Comparison of ENCODE assay signal across 18 mouse cellular contexts in the genomic region with DNA sequence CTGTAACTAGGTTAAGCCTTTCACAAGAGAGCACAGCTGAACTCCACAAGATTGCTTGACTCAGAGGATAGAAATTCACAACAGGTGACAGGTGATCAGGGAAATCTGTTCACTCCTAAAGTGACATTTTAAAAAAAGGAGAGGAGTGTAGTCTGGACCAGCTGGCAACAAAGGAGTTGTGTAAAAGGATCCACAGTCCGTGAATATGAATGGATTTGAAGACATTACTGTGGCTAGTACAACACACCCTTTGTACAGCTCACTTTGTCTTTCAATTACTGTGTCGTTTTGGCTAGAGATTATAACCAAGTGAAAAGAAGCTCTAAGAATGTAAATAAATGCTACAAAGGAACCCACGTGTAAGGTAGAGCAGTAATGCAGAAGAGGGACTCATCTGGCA. TPM values are rescaled to one million over a fixed set of nuclear protein-coding genes. Genes with fewer than 3 reads are reported as not detected.
DNase-seq lines count a peak whose midpoint lies in the region; ATAC-seq lines count a peak whose summit lies in the region.
"Had no signal": no experiment of that assay in that cellular context is flagged by ENCODE, and none has a peak within 500 bp of the region (broad histone marks: within the 10 kb centered on the region; RNA-seq: fewer than 3 reads in every experiment).

No protein-coding gene starts in this region.

- no peak for DNase-seq in hindbrain, embryonic 11.5 days (ENCODE audit: low spot score)
- peak; percentile 43 for DNase-seq in Muller cell, postnatal 12 days (ENCODE audit: inconsistent ontology term)
- no peak for DNase-seq in gastrocnemius, postnatal 36 days
- DNase-seq: adrenal gland, postnatal 14 days; cerebellum, adult 11-12 months; cerebellum, adult 9-10 months; cerebellum, postnatal 25 days; heart, adult 18-20 months; heart, postnatal 14 days had no signal

- 47% methylated on average over 3 of the region's 3 CpGs for WGBS in hindbrain, embryonic 11.5 days
- WGBS in hindbrain, embryonic 12.5 days = 47% methylated on average over 3 of the region's 3 CpGs
- 18% methylated on average over 3 of the region's 3 CpGs for WGBS in midbrain, embryonic 16.5 days
- 25% methylated on average over 3 of the region's 3 CpGs for WGBS in midbrain, embryonic 15.5 days

- H3K27ac ChIP-seq in hindbrain, embryonic 11.5 days (ENCODE audit: low read depth, low read length) = no peak overlapping the region
- no peak overlapping the region for H3K27ac ChIP-seq in hindbrain, embryonic 12.5 days
- no peak overlapping the region for H3K27ac ChIP-seq in midbrain, embryonic 16.5 days (ENCODE audit: low read length)
- H3K27ac ChIP-seq in midbrain, embryonic 15.5 days = no peak overlapping the region
- H3K27ac ChIP-seq: embryonic facial prominence, embryonic 13.5 days; heart, embryonic 15.5 days had no signal

- H3K36me3 ChIP-seq in hindbrain, embryonic 11.5 days (ENCODE audit: control insufficient read depth, insufficient read depth, low read length) = no peaks in the 10 kb centered on the region
- H3K36me3 ChIP-seq in hindbrain, embryonic 12.5 days = no peaks in the 10 kb centered on the region
- no peaks in the 10 kb centered on the region for H3K36me3 ChIP-seq in midbrain, embryonic 16.5 days (ENCODE audit: control insufficient read depth, insufficient read depth, low read length)
- no peaks in the 10 kb centered on the region for H3K36me3 ChIP-seq in midbrain, embryonic 15.5 days (replicated peaks)
- H3K36me3 ChIP-seq: embryonic facial prominence, embryonic 13.5 days; heart, embryonic 15.5 days had no signal

- intact Hi-C loops in gastrocnemius, postnatal 36 days (cut with DNase I) = loop anchor here (2.0 kb wide), 1 partner anchor 57 kb away; no protein-coding TSS in a partner anchor

- H3K4me2 ChIP-seq in hindbrain, embryonic 11.5 days (replicated peaks; ENCODE audit: low read depth, low read length) = no peak overlapping the region
- H3K4me2 ChIP-seq in hindbrain, embryonic 12.5 days (replicated peaks) = no peak overlapping the region
- no peak overlapping the region for H3K4me2 ChIP-seq in midbrain, embryonic 16.5 days (ENCODE audit: low read length)
- no peak overlapping the region for H3K4me2 ChIP-seq in midbrain, embryonic 15.5 days
- H3K4me2 ChIP-seq: embryonic facial prominence, embryonic 13.5 days; heart, embryonic 11.5 days; heart, embryonic 15.5 days had no signal

- ATAC-seq in hindbrain, embryonic 11.5 days (ENCODE audit: low FRiP score) = peak; percentile 30; the same call in 1 of the 2 replicates
- ATAC-seq in hindbrain, embryonic 12.5 days (ENCODE audit: low FRiP score) = no peak
- ATAC-seq in midbrain, embryonic 16.5 days = 0 out of 2 replicates have a peak, but pooled peaks have one; percentile 39
- ATAC-seq in midbrain, embryonic 15.5 days (replicated peaks) = no peak
- ATAC-seq: activated CD4-positive, CD25-positive, alpha-beta regulatory T cell, adult 4 months; forebrain, embryonic 14.5 days; hindbrain, embryonic 16.5 days had no signal

- no peaks in the 10 kb centered on the region for H3K27me3 ChIP-seq in hindbrain, embryonic 11.5 days (ENCODE audit: control insufficient read depth, insufficient read depth, low read length)
- no peaks in the 10 kb centered on the region for H3K27me3 ChIP-seq in hindbrain, embryonic 12.5 days
- H3K27me3 ChIP-seq in midbrain, embryonic 16.5 days (ENCODE audit: control insufficient read depth, insufficient read depth, low read depth, low read length) = no peaks in the 10 kb centered on the region
- no peaks in the 10 kb centered on the region for H3K27me3 ChIP-seq in midbrain, embryonic 15.5 days (replicated peaks)
- H3K27me3 ChIP-seq: embryonic facial prominence, embryonic 13.5 days; heart, embryonic 15.5 days had no signal

- no peak overlapping the region for H3K9ac ChIP-seq in hindbrain, embryonic 11.5 days (ENCODE audit: low read depth, low read length)
- no peak overlapping the region for H3K9ac ChIP-seq in hindbrain, embryonic 12.5 days
- no peak overlapping the region for H3K9ac ChIP-seq in midbrain, embryonic 16.5 days (ENCODE audit: low read depth, low read length)
- H3K9ac ChIP-seq in midbrain, embryonic 15.5 days = no peak overlapping the region
- H3K9ac ChIP-seq: embryonic facial prominence, embryonic 13.5 days; heart, embryonic 15.5 days had no signal

- no peak overlapping the region for H3K4me3 ChIP-seq in hindbrain, embryonic 11.5 days (ENCODE audit: low read depth, low read length)
- H3K4me3 ChIP-seq in hindbrain, embryonic 12.5 days = no peak overlapping the region
- H3K4me3 ChIP-seq in midbrain, embryonic 16.5 days (ENCODE audit: low read depth, low read length) = no peak overlapping the region
- H3K4me3 ChIP-seq in midbrain, embryonic 15.5 days = no peak overlapping the region
- H3K4me3 ChIP-seq: embryonic facial prominence, embryonic 13.5 days; heart, embryonic 15.5 days had no signal

- H3K9me3 ChIP-seq in hindbrain, embryonic 11.5 days (ENCODE audit: control insufficient read depth, low read length) = no peaks in the 10 kb centered on the region
- no peaks in the 10 kb centered on the region for H3K9me3 ChIP-seq in hindbrain, embryonic 12.5 days (replicated peaks)
- H3K9me3 ChIP-seq in midbrain, embryonic 16.5 days (replicated peaks; ENCODE audit: control insufficient read depth, low read length, poor library complexity, severe bottlenecking) = 0 out of 2 replicates have a peak, but pooled peaks cover 2% of the 10 kb centered on the region
- no peaks in the 10 kb centered on the region for H3K9me3 ChIP-seq in midbrain, embryonic 15.5 days
- H3K9me3 ChIP-seq: embryonic facial prominence, embryonic 13.5 days; heart, embryonic 15.5 days had no signal

- H3K4me1 ChIP-seq in hindbrain, embryonic 11.5 days (replicated peaks; ENCODE audit: control insufficient read depth, insufficient read depth, low read length) = no peaks in the 10 kb centered on the region
- H3K4me1 ChIP-seq in hindbrain, embryonic 12.5 days = no peaks in the 10 kb centered on the region
- H3K4me1 ChIP-seq in midbrain, embryonic 16.5 days (ENCODE audit: control insufficient read depth, insufficient read depth, low read length) = no peaks in the 10 kb centered on the region
- H3K4me1 ChIP-seq in midbrain, embryonic 15.5 days = no peaks in the 10 kb centered on the region
- H3K4me1 ChIP-seq: heart, embryonic 15.5 days had no signal

RNA-seq across cellular contexts. Expression of gene Ism1, which starts 33.7 kb away (rescaled TPM):
- 0.79 and 0.96 TPM in 2 replicates for polyA plus RNA-seq in hindbrain, embryonic 11.5 days (2014; fragmentation: Nextera tagmentation; extraction: Ambion mirVana)
- 1.7 and 1.8 TPM in 2 replicates for polyA plus RNA-seq in hindbrain, embryonic 12.5 days (2016; fragmentation: Nextera tagmentation; extraction: Ambion mirVana)
- polyA plus RNA-seq in midbrain, embryonic 16.5 days (2015; fragmentation: Nextera tagmentation; extraction: Ambion mirVana) = 0.49 and 0.65 TPM in 2 replicates
- polyA plus RNA-seq in midbrain, embryonic 15.5 days (2015; fragmentation: Nextera tagmentation; extraction: Ambion mirVana) = 0.41 and 0.72 TPM in 2 replicates
- under 1 TPM; 0.74 TPM for total RNA-seq in gastrocnemius, postnatal 36 days (2021)
- polyA plus RNA-seq: activated CD4-positive, CD25-positive, alpha-beta regulatory T cell, adult 4 months had no signal

Comparison
In these comparisons a context has a peak if more than half of its experiments do, and no peak if none do; other contexts are left out.
1. ATAC-seq: peak in hindbrain, embryonic 11.5 days (single experiment) and midbrain, embryonic 16.5 days (single experiment); none in hindbrain, embryonic 12.5 days (single experiment) and midbrain, embryonic 15.5 days (single experiment).